Mouse (Mus musculus) kidney, embryonic 14.5 days (tissue): Measurements from ENCODE around the gene Cnn3. TPM values are rescaled to one million over a fixed set of nuclear protein-coding genes. Genes with fewer than 3 reads are reported as not detected.

ENCODE experiments used
- ATAC-seq: fragments of 200-750 bp; cut with Nextera tagmentation; 2 replicates; pipeline ENCODE4 v1.8.0; 2017; ENCODE audit warnings: moderate number of reproducible peaks, mild to moderate bottlenecking, moderate TSS enrichment, moderate library complexity; ENCODE audit not compliant: low FRiP score, low TSS enrichment
- H3K27ac ChIP-seq: fragments of 300-500 bp; sonication (generic); 2 replicates; pipeline ENCODE4 v1.5.1; 2014; ENCODE audit warnings: low read depth, mild to moderate bottlenecking, low read length, moderate library complexity, mixed read lengths
- H3K27me3 ChIP-seq: fragments of 300-500 bp; sonication (generic); 2 replicates; pipeline ENCODE4 v1.6.1; 2014; ENCODE audit warnings: mild to moderate bottlenecking, low read length; ENCODE audit not compliant: control insufficient read depth, insufficient read depth
- H3K36me3 ChIP-seq: fragments of 300-500 bp; sonication (generic); 2 replicates; pipeline ENCODE4 v1.6.1; 2014; ENCODE audit warnings: low read length, mixed read lengths; ENCODE audit not compliant: control insufficient read depth, insufficient read depth
- H3K4me1 ChIP-seq: fragments of 300-500 bp; sonication (generic); 2 replicates; pipeline ENCODE4 v1.6.1; 2014; ENCODE audit warnings: low read length, mixed read lengths; ENCODE audit not compliant: control insufficient read depth, insufficient read depth
- H3K4me2 ChIP-seq: fragments of 300-500 bp; sonication (generic); replicated peaks from 2 replicates; pipeline ENCODE4 v1.6.1; 2014; ENCODE audit warnings: low read depth, mild to moderate bottlenecking, low read length
- H3K4me3 ChIP-seq: fragments of 300-500 bp; sonication (generic); 2 replicates; pipeline ENCODE4 v1.5.1; 2014; ENCODE audit warnings: mild to moderate bottlenecking, low read length
- H3K9ac ChIP-seq: fragments of 300-500 bp; sonication (generic); 2 replicates; pipeline ENCODE4 v1.6.1; 2014; ENCODE audit warnings: low read depth, mild to moderate bottlenecking, low read length, moderate library complexity
- H3K9me3 ChIP-seq: fragments of 300-500 bp; sonication (generic); 2 replicates; pipeline ENCODE4 v1.6.1; 2016; ENCODE audit warnings: low read length; ENCODE audit not compliant: control insufficient read depth
- WGBS: fragments of 180-500 bp; shearing (Covaris S2); extraction: QIAGEN DNeasy Blood & Tissue Kit; methylation state at CpG from one replicate; pipeline ENCODE4 v1.1.7; 2014; 5-methylcytosine and 5-hydroxymethylcytosine counted together
- polyA plus RNA-seq: library from polyadenylated mRNA; unstranded; fragments of >200 nt; fragmentation: Nextera tagmentation; extraction: Ambion mirVana; gene quantifications from 2 replicates; pipeline ENCODE4 v1.2.1, GENCODE M21; 2014

The Cnn3 gene
- polyA plus RNA-seq, 1 experiment from 2014 or later = 666 TPM

DNA sequence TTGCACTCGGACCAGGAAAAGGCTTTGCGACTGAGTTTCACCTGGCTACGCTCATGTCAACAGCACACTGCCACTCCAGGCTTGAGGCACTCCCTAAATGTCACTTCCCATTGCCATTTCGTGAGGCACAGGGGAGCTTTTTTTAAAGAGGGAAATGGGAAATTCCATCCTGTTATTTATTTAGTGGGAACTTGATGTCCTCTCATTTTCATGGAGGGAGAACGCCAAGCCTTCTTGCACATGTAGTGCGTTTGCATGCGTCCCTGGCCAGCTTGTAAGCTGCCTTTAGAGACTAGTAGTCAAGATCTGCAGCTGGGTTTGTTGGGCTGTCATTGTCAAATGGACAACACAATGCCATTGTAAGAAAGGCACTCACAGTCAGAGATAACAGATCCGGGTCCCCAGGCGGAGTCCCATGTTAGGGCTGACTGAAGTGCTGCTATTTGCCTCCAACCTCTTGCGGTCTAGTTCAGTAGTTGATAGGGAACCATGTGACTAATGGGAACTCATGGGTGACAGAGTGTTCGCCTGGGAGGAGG, 13.4 kb downstream of the Cnn3 start:
- H3K36me3 ChIP-seq = peaks cover 24% of the 10 kb centered on the region; the same call in 1 of the 2 replicates
- H3K9ac ChIP-seq = no peak overlapping the region
- 62% methylated on average over 11 of the region's 11 CpGs for WGBS
- no peak overlapping the region for H3K4me2 ChIP-seq
- H3K9me3 ChIP-seq = no peaks in the 10 kb centered on the region; the same call in 1 of the 2 replicates
- peaks cover 69% of the 10 kb centered on the region for H3K4me1 ChIP-seq
- H3K4me3 ChIP-seq = no peak overlapping the region
- ATAC-seq = no peak
- 0 out of 2 replicates have a peak overlapping the region, but pooled peaks have one; percentile 17 for H3K27ac ChIP-seq
- H3K27me3 ChIP-seq = no peaks in the 10 kb centered on the region

GRCm38 (mm10) chr3:121441504-121441903, 15.2 kb downstream of the Cnn3 start:
- Histone ChIP-seq H3K9ac (no peak overlapping the region), H3K36me3 (peaks cover 20% of the 10 kb centered on the region; the same call in 1 of the 2 replicates), H3K4me3 (no peak overlapping the region), H3K4me1 (peaks cover 55% of the 10 kb centered on the region), H3K9me3 (no peaks in the 10 kb centered on the region; the same call in 1 of the 2 replicates), H3K27me3 (no peaks in the 10 kb centered on the region), H3K27ac (no peak overlapping the region), H3K4me2 (no peak overlapping the region)
- WGBS = 78% methylated on average over 12 of the region's 12 CpGs
- no peak for ATAC-seq

DNA sequence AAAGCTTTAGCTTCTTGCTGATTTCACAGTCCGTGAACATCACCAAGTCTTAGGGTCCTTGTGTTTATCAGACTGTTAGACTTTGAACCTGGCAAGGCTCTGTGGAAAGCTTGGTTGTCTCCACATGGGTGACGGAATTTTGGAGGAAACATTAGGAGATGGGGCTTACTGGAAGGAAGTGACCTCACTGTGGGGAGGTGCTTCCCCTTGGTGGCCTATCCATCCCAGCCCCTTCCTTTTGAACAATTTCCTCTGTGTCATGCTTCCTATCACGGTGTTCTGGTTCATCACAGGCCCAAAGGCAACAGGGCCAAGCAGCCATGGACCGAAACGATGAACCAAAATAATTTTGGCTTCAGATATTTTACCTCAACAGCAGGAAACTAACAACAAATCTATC, 16.0 kb downstream of the Cnn3 start:
- Histone ChIP-seq H3K27me3 (no peaks in the 10 kb centered on the region), H3K9me3 (no peaks in the 10 kb centered on the region; the same call in 1 of the 2 replicates), H3K4me2 (no peak overlapping the region), H3K4me3 (no peak overlapping the region), H3K9ac (no peak overlapping the region), H3K36me3 (peaks cover 20% of the 10 kb centered on the region; the same call in 1 of the 2 replicates), H3K4me1 (peaks cover 49% of the 10 kb centered on the region), H3K27ac (no peak overlapping the region)
- ATAC-seq = no peak
- WGBS = 87% methylated on average over 5 of the region's 5 CpGs

DNA sequence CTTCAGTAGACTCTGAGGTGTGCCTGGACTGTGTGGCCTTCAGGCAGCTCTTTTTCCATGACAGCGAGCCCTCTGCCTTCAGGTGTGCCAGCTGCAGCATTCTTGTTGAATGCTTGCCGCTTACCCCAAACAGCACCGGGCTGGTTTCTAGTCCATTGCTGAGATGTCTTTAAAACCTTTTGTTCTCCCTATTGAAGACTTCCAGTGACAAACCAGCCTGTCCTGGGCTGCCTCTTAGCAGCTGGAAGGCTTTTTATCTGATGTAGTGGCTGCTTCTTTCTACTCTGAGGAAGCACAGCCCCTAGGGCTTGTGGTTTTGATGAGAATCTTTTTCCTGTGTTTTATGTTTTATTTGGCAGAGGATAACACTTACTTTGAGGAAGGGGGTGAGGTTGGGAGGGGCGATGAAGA, 17.6 kb downstream of the Cnn3 start:
- ATAC-seq = 0 out of 2 replicates have a peak, but pooled peaks have one; percentile 1
- no peak overlapping the region for H3K27ac ChIP-seq
- H3K4me1 ChIP-seq = peaks cover 49% of the 10 kb centered on the region
- H3K36me3 ChIP-seq = peaks cover 20% of the 10 kb centered on the region; the same call in 1 of the 2 replicates
- no peak overlapping the region for H3K4me3 ChIP-seq
- H3K27me3 ChIP-seq = no peaks in the 10 kb centered on the region
- H3K9ac ChIP-seq = no peak overlapping the region
- H3K9me3 ChIP-seq = no peaks in the 10 kb centered on the region; the same call in 1 of the 2 replicates
- whole genome bisulfite sequencing = 56% methylated on average over 4 of the region's 4 CpGs
- no peak overlapping the region for H3K4me2 ChIP-seq

DNA sequence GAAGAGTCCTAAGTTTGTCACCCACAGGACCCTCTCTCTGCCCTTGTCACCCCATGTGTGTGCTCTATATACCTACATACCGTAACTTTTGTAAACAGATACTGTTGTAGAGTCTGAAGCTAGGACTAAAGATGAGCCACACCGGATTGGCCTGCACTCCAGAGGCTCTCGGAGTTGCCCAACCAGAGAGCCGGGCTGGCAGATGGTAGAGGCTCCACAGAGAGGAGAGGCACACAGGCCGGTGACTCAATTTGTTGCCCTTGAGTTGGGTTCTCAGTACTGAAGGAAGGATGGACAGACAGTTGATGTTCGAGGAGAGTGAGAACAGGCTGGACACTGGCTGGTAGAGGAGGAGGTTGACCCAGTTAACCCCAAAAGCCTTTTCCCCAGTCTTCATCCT, 18.1 kb downstream of the Cnn3 start:
- peaks cover 49% of the 10 kb centered on the region for H3K4me1 ChIP-seq
- WGBS = 66% methylated on average over 6 of the region's 6 CpGs
- no peak overlapping the region for H3K4me2 ChIP-seq
- H3K27me3 ChIP-seq = no peaks in the 10 kb centered on the region
- H3K9ac ChIP-seq = no peak overlapping the region
- H3K4me3 ChIP-seq = no peak overlapping the region
- H3K9me3 ChIP-seq = no peaks in the 10 kb centered on the region; the same call in 1 of the 2 replicates
- no peak overlapping the region for H3K27ac ChIP-seq
- 0 out of 2 replicates have a peak, but pooled peaks have one; percentile 10 for ATAC-seq
- H3K36me3 ChIP-seq = peaks cover 20% of the 10 kb centered on the region; the same call in 1 of the 2 replicates

GRCm38 (mm10) chr3:121446454-121446853, 20.2 kb downstream of the Cnn3 start:
- Histone ChIP-seq H3K27ac (no peak overlapping the region), H3K36me3 (peaks cover 32% of the 10 kb centered on the region), H3K9me3 (no peaks in the 10 kb centered on the region; the same call in 1 of the 2 replicates), H3K27me3 (no peaks in the 10 kb centered on the region), H3K4me2 (no peak overlapping the region), H3K9ac (no peak overlapping the region), H3K4me1 (peaks cover 40% of the 10 kb centered on the region), H3K4me3 (no peak overlapping the region)
- ATAC-seq = no peak
- 60% methylated on average over 8 of the region's 8 CpGs for WGBS

- Histone ChIP-seq H3K4me1 (peaks cover 35% of the 10 kb centered on the region), H3K27ac (no peak overlapping the region), H3K4me3 (no peak overlapping the region), H3K36me3 (peaks cover 35% of the 10 kb centered on the region), H3K4me2 (no peak overlapping the region), H3K9ac (0 out of 2 replicates have a peak overlapping the region, but pooled peaks have one; percentile 7), H3K27me3 (no peaks in the 10 kb centered on the region), H3K9me3 (no peaks in the 10 kb centered on the region; the same call in 1 of the 2 replicates)
- ATAC-seq = peak; percentile 38; the same call in 1 of the 2 replicates
- 31% methylated on average over 11 of the region's 11 CpGs for WGBS
Observed at GRCm38 (mm10) chr3:121448029-121448468, 21.8 kb downstream of the Cnn3 start.

DNA sequence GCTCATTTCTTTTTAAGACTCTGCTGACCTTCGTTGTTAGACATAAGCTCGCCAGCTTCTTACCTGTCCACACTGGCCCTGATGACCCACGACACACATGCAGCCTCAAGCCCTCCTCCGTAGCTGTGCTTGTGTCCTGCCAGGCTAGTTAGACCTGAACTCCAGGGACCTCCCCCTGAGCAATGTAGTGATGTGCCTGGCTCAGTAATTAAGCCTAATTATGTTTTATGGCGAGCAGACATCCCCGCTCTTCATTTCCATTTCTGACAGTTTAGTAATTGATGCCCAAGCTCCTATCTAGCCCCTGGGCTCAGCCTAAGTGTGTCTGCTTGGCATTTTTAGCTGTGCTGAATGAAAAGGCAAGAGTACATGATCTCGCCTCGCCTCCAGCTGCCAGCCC, 22.3 kb downstream of the Cnn3 start:
- no peaks in the 10 kb centered on the region; the same call in 1 of the 2 replicates for H3K9me3 ChIP-seq
- H3K27ac ChIP-seq = no peak overlapping the region
- 65% methylated on average over 8 of the region's 8 CpGs for WGBS
- no peak overlapping the region for H3K4me3 ChIP-seq
- ATAC-seq = peak; percentile 36; the same call in 1 of the 2 replicates
- H3K36me3 ChIP-seq = peaks cover 32% of the 10 kb centered on the region
- peaks cover 30% of the 10 kb centered on the region for H3K4me1 ChIP-seq
- H3K4me2 ChIP-seq = no peak overlapping the region
- no peak overlapping the region for H3K9ac ChIP-seq
- H3K27me3 ChIP-seq = no peaks in the 10 kb centered on the region

DNA sequence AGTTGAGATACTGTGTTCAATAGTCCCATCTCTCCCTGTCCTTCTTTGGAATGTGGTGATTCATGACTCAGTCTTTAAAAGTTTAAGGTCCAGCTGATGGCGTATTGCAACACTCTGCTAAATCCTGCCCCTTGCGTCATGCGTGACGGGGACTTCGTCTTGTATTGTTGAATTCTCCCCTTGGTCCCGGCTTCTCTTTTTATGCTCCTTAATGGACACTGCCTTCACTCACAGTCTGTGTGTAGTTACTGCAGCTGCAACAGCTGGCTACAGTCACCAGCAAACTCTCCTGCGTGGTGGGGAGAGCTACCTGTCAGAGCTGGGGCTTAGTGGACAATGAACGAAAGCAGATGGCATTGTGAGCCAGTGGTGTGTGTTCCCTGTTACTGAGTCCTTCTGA, 23.2 kb downstream of the Cnn3 start:
- H3K9ac ChIP-seq = no peak overlapping the region
- no peak overlapping the region for H3K27ac ChIP-seq
- no peak overlapping the region for H3K4me3 ChIP-seq
- peaks cover 36% of the 10 kb centered on the region for H3K36me3 ChIP-seq
- no peaks in the 10 kb centered on the region for H3K27me3 ChIP-seq
- no peak overlapping the region for H3K4me2 ChIP-seq
- ATAC-seq = peak; percentile 24; the same call in 1 of the 2 replicates
- WGBS = 61% methylated on average over 8 of the region's 8 CpGs
- peaks cover 24% of the 10 kb centered on the region for H3K4me1 ChIP-seq
- no peaks in the 10 kb centered on the region; the same call in 1 of the 2 replicates for H3K9me3 ChIP-seq
